ENCODE assay signal across 11 mouse cellular contexts in genomic region chr16:44478767-44479166, GRCm38 (mm10).
A peak's percentile ranks its signal among the peaks of the same experiment; 100 is the strongest.
DNase-seq lines count a peak whose midpoint lies in the region; ATAC-seq and TF ChIP-seq lines count a peak whose summit lies in the region.
"Had no signal": no experiment of that assay in that cellular context is flagged by ENCODE, and none has a peak within 500 bp of the region (broad histone marks: within the 10 kb centered on the region; RNA-seq: fewer than 3 reads in every experiment).

No protein-coding gene starts in this region.

- no peak for TF ChIP-seq EP300 in lung, postnatal 0 days (IDR thresholded peaks at IDR 0.05)

- TF ChIP-seq CTCF in lung, postnatal 0 days (IDR thresholded peaks at IDR 0.05), result no peak
- no peak for TF ChIP-seq CTCF in hindbrain, postnatal 0 days (IDR thresholded peaks at IDR 0.05; ENCODE audit: low read depth)

- ATAC-seq in heart, embryonic 15.5 days (replicated peaks; ENCODE audit: insufficient number of reproducible peaks, insufficient read depth, low FRiP score, low read depth), result no peak
- ATAC-seq in lung, postnatal 0 days, result no peak
- ATAC-seq in hindbrain, postnatal 0 days, result no peak
- ATAC-seq in stomach, embryonic 16.5 days (ENCODE audit: insufficient read depth, low FRiP score), result no peak
- no peak for ATAC-seq in liver, embryonic 11.5 days (replicated peaks; ENCODE audit: low FRiP score)

- H3K9me3 ChIP-seq in heart, embryonic 15.5 days (replicated peaks), result no peaks in the 10 kb centered on the region
- H3K9me3 ChIP-seq in lung, postnatal 0 days (ENCODE audit: low read length), result no peaks in the 10 kb centered on the region
- no peaks in the 10 kb centered on the region for H3K9me3 ChIP-seq in hindbrain, postnatal 0 days (ENCODE audit: low read length)
- no peaks in the 10 kb centered on the region for H3K9me3 ChIP-seq in stomach, embryonic 16.5 days (replicated peaks; ENCODE audit: control insufficient read depth, low read length)
- H3K9me3 ChIP-seq in liver, embryonic 11.5 days (ENCODE audit: control insufficient read depth, low read length), result no peaks in the 10 kb centered on the region

- 0 out of 2 replicates have a peak, but pooled peaks cover 2% of the 10 kb centered on the region for H3K4me1 ChIP-seq in heart, embryonic 15.5 days (replicated peaks)
- no peaks in the 10 kb centered on the region for H3K4me1 ChIP-seq in lung, postnatal 0 days (ENCODE audit: insufficient read depth, low read depth, low read length)
- no peaks in the 10 kb centered on the region for H3K4me1 ChIP-seq in hindbrain, postnatal 0 days (ENCODE audit: insufficient read depth, low read length)
- H3K4me1 ChIP-seq in stomach, embryonic 16.5 days (ENCODE audit: control insufficient read depth, insufficient read depth, low read length), result peaks cover 16% of the 10 kb centered on the region; the same call in 1 of the 2 replicates
- H3K4me1 ChIP-seq in liver, embryonic 11.5 days (replicated peaks; ENCODE audit: control insufficient read depth, insufficient read depth, low read length), result no peaks in the 10 kb centered on the region

- H3K36me3 ChIP-seq in heart, embryonic 15.5 days, result no peaks in the 10 kb centered on the region
- H3K36me3 ChIP-seq in lung, postnatal 0 days (ENCODE audit: insufficient read depth, low read length), result no peaks in the 10 kb centered on the region
- H3K36me3 ChIP-seq in hindbrain, postnatal 0 days (ENCODE audit: insufficient read depth, low read length), result no peaks in the 10 kb centered on the region
- H3K36me3 ChIP-seq in stomach, embryonic 16.5 days (ENCODE audit: control insufficient read depth, insufficient read depth, low read length), result no peaks in the 10 kb centered on the region
- no peaks in the 10 kb centered on the region for H3K36me3 ChIP-seq in liver, embryonic 11.5 days (ENCODE audit: control insufficient read depth, insufficient read depth, low read length)

- 0 out of 2 replicates have a peak, but pooled peaks cover 5% of the 10 kb centered on the region for H3K27me3 ChIP-seq in heart, embryonic 15.5 days
- H3K27me3 ChIP-seq in lung, postnatal 0 days (replicated peaks; ENCODE audit: insufficient read depth, low read length), result no peaks in the 10 kb centered on the region
- no peaks in the 10 kb centered on the region for H3K27me3 ChIP-seq in hindbrain, postnatal 0 days (ENCODE audit: insufficient read depth, low read length)
- H3K27me3 ChIP-seq in stomach, embryonic 16.5 days (ENCODE audit: control insufficient read depth, insufficient read depth, low read length), result no peaks in the 10 kb centered on the region
- no peaks in the 10 kb centered on the region; the same call in 1 of the 2 replicates for H3K27me3 ChIP-seq in liver, embryonic 11.5 days (replicated peaks; ENCODE audit: control insufficient read depth, insufficient read depth, low read length)
- H3K27me3 ChIP-seq: CH12.LX had no signal

- H3K27ac ChIP-seq in heart, embryonic 15.5 days, result no peak overlapping the region
- H3K27ac ChIP-seq in lung, postnatal 0 days (ENCODE audit: low read length), result no peak overlapping the region
- H3K27ac ChIP-seq in hindbrain, postnatal 0 days, result no peak overlapping the region
- H3K27ac ChIP-seq in stomach, embryonic 16.5 days (ENCODE audit: low read length), result no peak overlapping the region
- H3K27ac ChIP-seq in liver, embryonic 11.5 days (ENCODE audit: low read depth, low read length), result no peak overlapping the region

- no peak overlapping the region for H3K9ac ChIP-seq in heart, embryonic 15.5 days
- H3K9ac ChIP-seq in lung, postnatal 0 days (replicated peaks; ENCODE audit: low read depth), result no peak overlapping the region
- no peak overlapping the region for H3K9ac ChIP-seq in hindbrain, postnatal 0 days (replicated peaks; ENCODE audit: low read length)
- no peak overlapping the region for H3K9ac ChIP-seq in stomach, embryonic 16.5 days (ENCODE audit: low read length)
- H3K9ac ChIP-seq in liver, embryonic 11.5 days (ENCODE audit: low read depth, low read length), result no peak overlapping the region

- DNase-seq in heart, postnatal 4 days, result no peak
- no peak for DNase-seq in lung, postnatal 0 days (ENCODE audit: low spot score)
- no peak for DNase-seq in lung, postnatal 25 days (ENCODE audit: low spot score)
- no peak for DNase-seq in hindbrain, postnatal 0 days (ENCODE audit: low spot score)
- DNase-seq in liver, embryonic 11.5 days (ENCODE audit: low spot score), result no peak
- DNase-seq: kidney, adult 8-10 months; retina, postnatal 1 day; thymus, postnatal 36 days had no signal

- H3K4me3 ChIP-seq in heart, embryonic 15.5 days, result peak overlapping the region; percentile 13; the same call in 1 of the 2 replicates
- 0 out of 2 replicates have a peak overlapping the region, but pooled peaks have one; percentile 2 for H3K4me3 ChIP-seq in lung, postnatal 0 days (ENCODE audit: low read depth, low read length)
- no peak overlapping the region for H3K4me3 ChIP-seq in hindbrain, postnatal 0 days (ENCODE audit: low read length)
- no peak overlapping the region for H3K4me3 ChIP-seq in stomach, embryonic 16.5 days (replicated peaks; ENCODE audit: low read length)
- H3K4me3 ChIP-seq in liver, embryonic 11.5 days (ENCODE audit: low read depth, low read length), result no peak overlapping the region

- WGBS in heart, embryonic 15.5 days, result 41% methylated on average over 18 of the region's 18 CpGs
- 30% methylated on average over 18 of the region's 18 CpGs for WGBS in lung, postnatal 0 days
- 36% methylated on average over 18 of the region's 18 CpGs for WGBS in hindbrain, postnatal 0 days
- WGBS in stomach, embryonic 16.5 days, result 39% methylated on average over 18 of the region's 18 CpGs
- 36% methylated on average over 18 of the region's 18 CpGs for WGBS in liver, embryonic 11.5 days

- H3K4me2 ChIP-seq in heart, embryonic 15.5 days, result peak overlapping the region; percentile 45
- peak overlapping the region; percentile 27; the same call in 1 of the 2 replicates for H3K4me2 ChIP-seq in lung, postnatal 0 days (replicated peaks; ENCODE audit: low read depth, low read length)
- H3K4me2 ChIP-seq in hindbrain, postnatal 0 days (ENCODE audit: low read depth, low read length), result peak overlapping the region; percentile 29; the same call in 1 of the 2 replicates
- H3K4me2 ChIP-seq in stomach, embryonic 16.5 days (ENCODE audit: low read depth, low read length), result peak overlapping the region; percentile 20
- no peak overlapping the region for H3K4me2 ChIP-seq in liver, embryonic 11.5 days

Comparison
In these comparisons a context has a peak if more than half of its experiments do, and no peak if none do; other contexts are left out.
1. H3K4me3 ChIP-seq: peak in heart, embryonic 15.5 days (single experiment) and lung, postnatal 0 days (single experiment); none in hindbrain, postnatal 0 days (single experiment), stomach, embryonic 16.5 days (single experiment) and liver, embryonic 11.5 days (single experiment).